ENCODE assay signal across 9 mouse cellular contexts in the genomic region with DNA sequence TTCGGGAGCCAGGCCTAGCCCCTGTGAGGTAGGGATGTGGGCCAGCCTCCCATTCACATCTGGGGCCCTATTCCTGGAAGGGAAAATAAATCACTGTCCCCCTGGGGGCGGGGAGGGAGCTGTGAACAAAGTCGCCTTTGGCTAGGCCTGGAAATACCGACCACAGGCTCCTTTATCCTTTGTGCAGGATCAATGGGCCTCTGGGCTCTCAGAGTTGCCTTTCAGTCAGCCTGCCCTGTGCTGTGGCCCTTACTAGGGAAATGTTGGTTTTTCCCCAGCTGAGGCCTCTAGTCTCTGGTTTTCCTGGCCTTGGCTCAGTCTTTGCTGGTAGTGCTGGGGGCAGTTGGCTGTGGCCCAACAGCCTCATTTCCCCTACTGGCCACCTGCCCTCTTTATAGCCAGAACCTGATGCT. TPM values are rescaled to one million over a fixed set of nuclear protein-coding genes. Genes with fewer than 3 reads are reported as not detected.
DNase-seq lines count a peak whose midpoint lies in the region; ATAC-seq lines count a peak whose summit lies in the region.
"Had no signal": no experiment of that assay in that cellular context is flagged by ENCODE, and none has a peak within 500 bp of the region (broad histone marks: within the 10 kb centered on the region; RNA-seq: fewer than 3 reads in every experiment).

No protein-coding gene starts in this region.

- ATAC-seq in cerebellum, adult (ENCODE audit: insufficient number of reproducible peaks, low FRiP score, low TSS enrichment), result no peak
- no peak for ATAC-seq in midbrain, embryonic 15.5 days (replicated peaks)

- H3K27me3 ChIP-seq in midbrain, embryonic 15.5 days (replicated peaks), result peaks cover 18% of the 10 kb centered on the region

- H3K36me3 ChIP-seq in midbrain, embryonic 15.5 days (replicated peaks), result no peaks in the 10 kb centered on the region

- H3K4me3 ChIP-seq in midbrain, embryonic 15.5 days, result no peak overlapping the region
- H3K4me3 ChIP-seq: megakaryocyte, embryonic 14.5 days had no signal

- peak overlapping the region; percentile 6; the same call in 1 of the 2 replicates for H3K27ac ChIP-seq in midbrain, embryonic 15.5 days

- H3K4me2 ChIP-seq in midbrain, embryonic 15.5 days, result no peak overlapping the region

- H3K4me1 ChIP-seq in midbrain, embryonic 15.5 days, result peaks cover 22% of the 10 kb centered on the region

- DNase-seq in cerebellum, postnatal 10 days, result peak; percentile 50 to 69
- DNase-seq in fibroblast of lung, adult 2 months (ENCODE audit: low read depth), result peak; percentile 82
- peak; percentile 75 to 83 for DNase-seq in layer of hippocampus, adult 8-10 months (ENCODE audit: low spot score in 2 of 2)
- no peak for DNase-seq in urinary bladder, postnatal 4 days (ENCODE audit: low spot score in 2 of 2)
- no peak for DNase-seq in ovary, adult 18-20 months (ENCODE audit: low spot score)
- no peak for DNase-seq in lung, postnatal 36 days

- WGBS in midbrain, embryonic 15.5 days, result 9% methylated on average over 4 of the region's 4 CpGs

- no peaks in the 10 kb centered on the region for H3K9me3 ChIP-seq in midbrain, embryonic 15.5 days
- H3K9me3 ChIP-seq: megakaryocyte, embryonic 14.5 days had no signal

- H3K9ac ChIP-seq in midbrain, embryonic 15.5 days, result no peak overlapping the region

RNA-seq across cellular contexts. Expression of a gene that starts 5.2 kb away (rescaled TPM):
- 10 to 100 TPM; 21.5 to 37.6 (median 27.6) TPM for total RNA-seq in layer of hippocampus, adult 8-10 months (2022)
- polyA plus RNA-seq in midbrain, embryonic 15.5 days (2015; fragmentation: Nextera tagmentation; extraction: Ambion mirVana), result 5.5 and 6.0 TPM in 2 replicates

RNA-seq across cellular contexts. Expression of a gene that starts 22.0 kb away (rescaled TPM):
- 1 to 10 TPM; 1.0 to 1.8 (median 1.5) TPM for total RNA-seq in layer of hippocampus, adult 8-10 months (2022)
- polyA plus RNA-seq in midbrain, embryonic 15.5 days (2015; fragmentation: Nextera tagmentation; extraction: Ambion mirVana), result 4.0 and 4.1 TPM in 2 replicates

RNA-seq across cellular contexts. Expression of a gene that starts 27.9 kb away (rescaled TPM):
- 10 to 100 TPM; 52.6 to 61.4 (median 58.7) TPM for total RNA-seq in layer of hippocampus, adult 8-10 months (2022)
- 33.9 and 36.7 TPM in 2 replicates for polyA plus RNA-seq in midbrain, embryonic 15.5 days (2015; fragmentation: Nextera tagmentation; extraction: Ambion mirVana)

RNA-seq across cellular contexts. Expression of a gene that starts 37.2 kb away (rescaled TPM):
- total RNA-seq in layer of hippocampus, adult 8-10 months (2022), result 10 to 100 TPM; 17.4 to 27.3 (median 22.4) TPM
- polyA plus RNA-seq in midbrain, embryonic 15.5 days (2015; fragmentation: Nextera tagmentation; extraction: Ambion mirVana), result 12.1 and 15.9 TPM in 2 replicates

Comparison
In these comparisons a context has a peak if more than half of its experiments do, and no peak if none do; other contexts are left out.
1. DNase-seq: peak in cerebellum, postnatal 10 days (2 of 2), fibroblast of lung, adult 2 months (single experiment) and layer of hippocampus, adult 8-10 months (2 of 2); none in urinary bladder, postnatal 4 days (0 of 2), ovary, adult 18-20 months (single experiment) and lung, postnatal 36 days (single experiment).